Mouse (Mus musculus) lung, adult 2 months (tissue): Measurements from ENCODE around the gene Agpat4.

Experiments used
- CTCF ChIP-seq: fragments of 200-500 bp; IDR thresholded peaks from 2 replicates; pipeline ENCODE4 v1.5.1; 2011; ENCODE audit warnings: mild to moderate bottlenecking, low read length, control low read depth; ENCODE audit not compliant: insufficient read depth
- POLR2A ChIP-seq: fragments of 200-500 bp; IDR thresholded peaks from 2 replicates; pipeline ENCODE4 v1.6.1; 2011; ENCODE audit warnings: low read depth, mild to moderate bottlenecking, control low read depth, low read length, borderline replicate concordance; ENCODE audit errors: extremely low read depth

DNA sequence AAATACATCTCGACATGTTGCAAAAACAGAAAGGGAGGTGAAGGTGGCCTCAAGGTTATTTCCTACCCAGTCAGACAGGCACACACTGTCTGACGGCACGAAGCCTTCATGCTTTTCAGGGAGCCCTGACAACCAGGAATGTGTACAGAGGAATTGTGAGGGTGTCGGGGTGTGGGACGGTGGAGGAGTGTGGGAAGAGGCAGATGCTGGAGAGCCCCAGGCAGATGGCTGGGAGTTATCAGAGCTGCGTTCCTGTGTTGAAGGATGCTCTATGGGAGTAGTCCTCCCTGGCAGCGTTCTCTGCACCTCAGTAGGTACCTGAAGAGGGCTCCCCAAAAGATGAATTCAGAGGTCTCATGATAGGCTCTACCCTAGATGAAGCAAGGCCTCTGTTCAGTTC lies 45.4 kb downstream of the Agpat4 start:
- TF ChIP-seq CTCF = no peak
- no peak for TF ChIP-seq POLR2A
